Mouse (Mus musculus): ENCODE measurements at regions not wholly inside any gene's neighbourhood (a gene's known extent, or its start where the extent isn't known, plus 50 kb on each side); places are given as distances from the start of the nearest gene placed in this dataset.

DNA sequence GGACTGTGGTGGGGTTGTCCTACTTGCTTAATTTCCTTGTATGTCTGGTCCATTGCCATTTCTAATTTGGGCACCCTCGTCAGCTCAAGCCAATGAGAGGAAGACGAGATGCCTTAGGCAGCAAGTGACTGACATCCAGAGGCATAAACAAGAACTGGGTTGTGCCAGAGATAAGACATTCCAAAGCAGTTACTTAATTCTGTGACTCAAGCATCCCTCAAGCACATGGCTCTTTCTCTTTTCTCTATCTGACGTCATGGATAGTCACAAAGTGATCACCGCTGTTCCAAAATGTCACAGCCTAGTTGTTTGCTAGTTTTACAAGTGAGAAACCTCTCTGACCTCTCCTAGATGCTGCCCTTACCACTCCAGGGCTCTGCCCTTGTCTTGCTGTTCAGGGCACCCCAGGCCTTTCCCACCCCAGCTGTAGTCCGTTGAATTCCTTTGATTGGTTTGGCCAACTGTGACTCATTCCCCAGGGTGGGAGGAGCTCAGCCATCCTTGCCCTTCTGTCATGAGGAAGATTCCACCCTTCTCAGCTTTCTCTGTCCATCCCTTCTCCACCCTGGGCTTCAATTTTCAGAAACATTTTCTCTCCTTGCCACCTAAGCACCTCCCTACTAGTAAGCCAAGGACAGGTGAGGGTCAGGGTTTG is 78.9 kb downstream of the Chst1 start:
- TF ChIP-seq MAX (IDR thresholded peaks at IDR 0.05) (peak; percentile 95), CTCF (IDR thresholded peaks at IDR 0.05; ENCODE audit: control insufficient read depth, insufficient read depth, insufficient read length) (no peak), MYOD1 (IDR thresholded peaks at IDR 0.05; ENCODE audit: control insufficient read depth, insufficient read length, low read depth) (peak; percentile 54)

Measured in C2C12 (cell line).